Mouse (Mus musculus): ENCODE results near the gene Pigk.
A peak's percentile ranks its signal among the peaks of the same experiment; 100 is the strongest.
"Not testable (repeated sequence)": the region's sequence is repeated elsewhere in the genome, so short reads cannot be mapped to it uniquely, and the experiment has no call there.

The Pigk gene

GRCm38 (mm10) chr3:152764516-152765312 lies 50.8 kb downstream of the Pigk start:
- DNase-seq (ENCODE audit: low read depth in 2 of 2, low spot score in 2 of 2) = no peak

GRCm38 (mm10) chr3:152767485-152767884 lies 53.6 kb downstream of the Pigk start:
- DNase-seq (ENCODE audit: low read depth in 2 of 2, low spot score in 2 of 2) = no peak

DNA sequence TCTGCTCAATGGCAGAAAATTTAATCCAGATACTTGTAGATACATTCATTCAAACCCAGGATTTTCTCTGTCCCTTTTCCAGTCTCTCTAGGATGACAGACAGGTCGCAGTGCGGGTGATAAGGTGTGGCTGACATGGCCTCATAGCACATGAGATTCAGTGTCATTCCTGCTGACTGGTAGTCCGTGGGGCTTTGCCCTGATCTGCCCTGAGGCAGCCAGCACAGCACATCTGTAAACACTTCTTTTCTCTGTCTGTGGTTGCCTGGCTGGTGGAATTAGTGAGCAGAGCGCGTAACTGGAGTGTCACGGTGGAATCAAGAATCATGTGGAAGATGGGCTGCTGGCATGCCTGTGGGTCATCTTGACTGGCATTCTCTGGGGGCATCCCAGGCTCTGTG lies 56.2 kb downstream of the Pigk start:
- no peak for DNase-seq (ENCODE audit: low read depth in 2 of 2, low spot score in 2 of 2)

DNA sequence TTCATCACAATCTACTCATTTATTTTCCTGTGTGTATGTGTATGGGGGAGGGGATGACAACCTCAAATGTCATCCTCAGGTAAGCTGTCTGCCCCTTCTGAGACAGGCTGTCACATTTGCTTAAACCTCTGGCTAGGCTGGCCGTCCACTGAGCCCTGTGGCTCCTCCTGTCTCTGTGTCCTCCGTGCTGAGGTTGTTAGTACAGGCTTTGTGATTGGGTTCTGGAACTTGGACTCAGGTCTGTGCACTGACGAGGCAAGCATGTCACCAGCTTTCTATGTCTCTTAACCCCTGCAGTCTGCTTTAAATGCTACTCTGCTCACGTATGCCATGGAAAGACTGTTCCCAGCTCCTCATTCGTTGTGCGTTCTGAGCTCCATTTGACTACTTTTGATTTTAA lies 62.5 kb downstream of the Pigk start:
- no peak for DNase-seq (ENCODE audit: low read depth in 2 of 2, low spot score in 2 of 2)

DNA sequence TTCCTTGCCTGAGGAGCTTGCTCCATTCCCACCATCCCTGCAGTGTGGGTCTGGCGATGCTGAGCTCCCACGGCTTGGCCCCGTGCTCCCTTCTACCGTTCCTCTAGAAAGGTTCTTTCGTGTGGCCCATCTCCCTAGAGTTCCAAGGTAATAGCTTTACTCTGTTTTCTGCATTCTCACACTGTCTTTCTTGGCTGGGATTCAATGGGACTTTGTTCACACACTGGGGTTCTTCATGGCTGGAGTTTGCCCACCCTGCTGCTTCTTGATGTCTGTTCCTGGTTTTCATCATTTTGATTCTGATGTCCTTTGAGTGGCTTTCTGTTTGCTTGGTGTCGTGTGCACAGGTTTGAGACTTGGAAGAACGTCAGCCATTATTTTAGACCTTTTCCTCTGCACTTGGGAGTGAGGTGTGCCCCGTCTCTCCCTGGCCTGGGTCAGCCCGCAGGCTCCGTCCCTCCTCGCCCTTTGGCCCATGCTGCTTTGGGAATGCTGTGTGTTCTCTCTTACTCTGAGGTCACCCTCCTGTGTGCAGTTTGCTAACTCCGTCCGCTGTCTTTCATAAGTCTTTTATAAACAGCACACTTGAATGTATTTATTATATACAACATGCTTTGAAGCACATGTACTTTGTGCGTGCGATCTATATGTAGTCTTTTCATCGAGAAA lies 63.1 kb downstream of the Pigk start:
- no peak for DNase-seq (ENCODE audit: low read depth in 2 of 2, low spot score in 2 of 2)

GRCm38 (mm10) chr3:152779819-152780218 lies 65.9 kb downstream of the Pigk start:
- no peak for DNase-seq (ENCODE audit: low read depth in 2 of 2, low spot score in 2 of 2)

- peak; percentile 43 to 62 for DNase-seq (ENCODE audit: low read depth in 2 of 2, low spot score in 2 of 2)
Observed at GRCm38 (mm10) chr3:152783792-152784191, 69.9 kb downstream of the Pigk start.

DNA sequence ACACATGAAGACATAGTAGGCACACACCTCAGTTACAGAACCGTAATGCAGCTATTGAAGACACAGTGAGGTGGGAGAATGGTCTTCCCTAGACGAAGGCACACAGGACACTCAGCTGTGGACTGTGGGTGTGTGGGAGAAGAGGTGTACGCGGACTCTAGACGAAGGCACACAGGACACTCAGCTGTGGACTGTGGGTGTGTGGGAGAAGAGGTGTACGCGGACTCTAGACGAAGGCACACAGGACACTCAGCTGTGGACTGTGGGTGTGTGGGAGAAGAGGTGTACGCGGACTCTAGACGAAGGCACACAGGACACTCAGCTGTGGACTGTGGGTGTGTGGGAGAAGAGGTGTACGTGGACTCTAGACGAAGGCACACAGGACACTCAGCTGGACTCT lies 70.5 kb downstream of the Pigk start:
- not testable (repeated sequence) for DNase-seq (ENCODE audit: low read depth in 2 of 2, low spot score in 2 of 2)

GRCm38 (mm10) chr3:152788301-152788953 lies 74.5 kb downstream of the Pigk start:
- DNase-seq (ENCODE audit: low read depth in 2 of 2, low spot score in 2 of 2) = not testable (repeated sequence)

DNA sequence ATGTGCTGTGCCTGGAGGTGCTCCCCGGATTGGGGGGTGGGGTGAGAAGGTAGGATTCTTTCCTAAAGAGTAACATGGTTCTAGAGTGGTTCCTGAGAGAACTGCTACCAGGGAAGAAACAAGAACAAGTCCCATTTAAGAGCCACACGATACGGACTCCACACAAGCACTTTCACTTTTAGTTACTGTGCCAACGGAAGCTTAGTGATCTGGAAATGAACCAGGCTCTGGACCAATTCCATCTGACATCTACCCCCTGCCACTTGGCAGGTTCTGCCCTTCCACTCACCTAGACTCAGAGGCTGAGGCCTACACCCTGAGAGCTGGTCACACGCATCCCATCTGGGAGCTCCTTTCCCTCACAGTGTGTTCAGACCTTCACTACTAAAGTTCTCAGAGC lies 78.7 kb downstream of the Pigk start:
- DNase-seq (ENCODE audit: low read depth in 2 of 2, low spot score in 2 of 2) = no peak

DNA sequence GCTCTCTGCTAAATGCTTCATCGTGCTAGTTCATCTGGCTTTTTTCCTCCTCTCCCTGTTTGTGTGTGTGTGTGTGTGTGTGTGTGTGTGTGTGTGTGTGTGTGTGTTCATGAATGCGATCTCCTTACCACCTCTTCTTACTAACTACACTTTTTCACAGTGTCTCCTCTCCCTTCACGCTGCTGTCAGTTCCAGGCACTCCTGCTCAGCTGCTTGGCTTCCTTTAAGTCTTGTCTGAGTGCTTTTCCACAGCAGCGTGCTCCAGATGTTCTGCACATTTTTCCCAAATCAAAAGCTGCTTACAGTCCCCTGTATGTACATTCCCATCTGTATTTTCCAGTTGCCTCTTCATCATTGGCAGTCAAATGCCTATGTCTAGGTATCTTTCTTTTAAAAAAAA lies 79.1 kb downstream of the Pigk start:
- DNase-seq (ENCODE audit: low read depth in 2 of 2, low spot score in 2 of 2) = no peak

DNA sequence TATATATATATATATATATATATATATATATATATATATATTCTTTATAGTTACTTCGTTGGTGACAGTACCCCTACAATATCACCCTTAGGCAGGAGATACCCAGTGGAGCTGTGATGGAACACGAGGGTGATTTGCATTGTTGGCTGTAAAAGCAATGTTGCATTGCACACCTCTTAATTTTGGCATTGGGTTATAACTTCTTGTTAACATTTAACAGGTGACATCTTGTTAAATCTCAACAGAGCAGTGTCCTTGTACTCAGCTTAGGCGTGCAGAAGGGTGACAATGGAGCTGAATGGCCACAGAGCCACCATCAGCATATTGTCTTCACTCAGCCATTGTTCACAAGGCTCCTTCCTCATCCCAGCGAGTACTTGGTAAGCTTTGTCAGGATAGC lies 82.3 kb downstream of the Pigk start:
- DNase-seq (ENCODE audit: low read depth in 2 of 2, low spot score in 2 of 2) = no peak

DNA sequence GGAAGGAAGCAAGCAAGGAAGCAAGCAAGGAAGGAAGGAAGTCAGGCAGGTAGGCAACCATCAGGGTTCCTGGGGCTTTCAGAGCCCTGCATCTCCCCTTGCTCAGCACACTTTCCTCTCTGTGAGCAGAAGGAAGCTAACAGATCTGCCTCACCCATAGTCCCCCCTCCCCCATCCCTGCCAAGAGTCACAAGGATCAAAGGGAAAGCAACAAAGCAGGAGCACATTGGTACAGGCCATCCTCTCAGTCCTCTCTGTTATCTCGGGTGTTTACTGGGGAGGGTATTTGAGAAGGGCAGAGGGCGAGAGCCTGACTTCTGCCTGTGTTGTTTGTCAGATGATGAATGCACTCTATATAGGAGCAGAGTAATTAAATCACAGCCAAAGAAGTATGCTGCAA lies 83.5 kb downstream of the Pigk start:
- DNase-seq (ENCODE audit: low read depth in 2 of 2, low spot score in 2 of 2) = no peak

- peak in 1 of 2 experiments; percentile 3 for DNase-seq (ENCODE audit: low read depth in 2 of 2, low spot score in 2 of 2)
Observed at GRCm38 (mm10) chr3:152799738-152800431, 86.0 kb downstream of the Pigk start.

- no peak for DNase-seq (ENCODE audit: low read depth in 2 of 2, low spot score in 2 of 2)
Observed at GRCm38 (mm10) chr3:152813905-152814304, 100.0 kb downstream of the Pigk start.

- DNase-seq (ENCODE audit: low read depth in 2 of 2, low spot score in 2 of 2) = no peak
Observed at GRCm38 (mm10) chr3:152815110-152815509, 101.2 kb downstream of the Pigk start.

DNA sequence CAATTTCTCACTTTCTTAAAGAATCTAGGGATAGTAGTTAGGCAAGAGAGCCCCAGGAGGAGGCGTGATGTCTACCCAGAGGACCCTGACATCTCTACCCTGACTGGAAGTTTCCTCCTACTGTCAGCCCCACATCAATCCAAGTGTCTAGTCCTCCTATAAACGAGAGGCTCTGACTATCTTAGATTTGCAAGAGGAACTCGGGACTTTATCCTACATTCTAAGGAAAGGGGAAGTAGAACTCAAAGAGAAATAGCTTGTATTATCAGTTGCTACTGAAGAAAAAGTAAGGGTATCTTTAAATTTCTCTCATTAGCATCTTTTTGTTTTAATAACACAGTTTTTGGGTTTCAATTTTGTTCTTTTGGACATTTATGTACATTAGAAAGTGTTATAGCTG lies 106.5 kb downstream of the Pigk start:
- DNase-seq (ENCODE audit: low read depth in 2 of 2, low spot score in 2 of 2) = no peak

GRCm38 (mm10) chr3:152821202-152821601 lies 107.3 kb downstream of the Pigk start:
- no peak for DNase-seq (ENCODE audit: low read depth in 2 of 2, low spot score in 2 of 2)

DNA sequence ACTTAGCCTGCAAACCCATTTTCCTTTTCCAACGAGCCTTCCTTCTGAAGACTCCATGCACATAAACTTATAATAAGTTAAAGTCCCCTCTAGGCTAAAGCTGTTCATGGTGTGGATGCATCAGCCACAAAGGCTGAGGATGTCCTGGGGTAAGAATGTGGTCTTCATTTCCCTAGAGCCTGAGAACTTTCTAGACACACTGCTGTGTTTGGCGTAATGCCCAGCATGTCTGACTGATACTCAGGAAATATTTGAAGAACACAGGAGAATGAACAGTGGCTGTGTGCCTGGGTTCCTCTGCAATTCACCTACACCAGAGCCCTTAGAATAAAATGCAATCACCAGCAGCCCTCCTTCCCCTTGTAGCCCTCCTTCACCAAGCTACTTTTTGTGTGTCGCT lies 117.5 kb downstream of the Pigk start:
- no peak for DNase-seq (ENCODE audit: low read depth in 2 of 2, low spot score in 2 of 2)

GRCm38 (mm10) chr3:152831974-152832373 lies 118.1 kb downstream of the Pigk start:
- DNase-seq (ENCODE audit: low read depth in 2 of 2, low spot score in 2 of 2) = no peak

GRCm38 (mm10) chr3:152832436-152832835 lies 118.5 kb downstream of the Pigk start:
- DNase-seq (ENCODE audit: low read depth in 2 of 2, low spot score in 2 of 2) = no peak

DNA sequence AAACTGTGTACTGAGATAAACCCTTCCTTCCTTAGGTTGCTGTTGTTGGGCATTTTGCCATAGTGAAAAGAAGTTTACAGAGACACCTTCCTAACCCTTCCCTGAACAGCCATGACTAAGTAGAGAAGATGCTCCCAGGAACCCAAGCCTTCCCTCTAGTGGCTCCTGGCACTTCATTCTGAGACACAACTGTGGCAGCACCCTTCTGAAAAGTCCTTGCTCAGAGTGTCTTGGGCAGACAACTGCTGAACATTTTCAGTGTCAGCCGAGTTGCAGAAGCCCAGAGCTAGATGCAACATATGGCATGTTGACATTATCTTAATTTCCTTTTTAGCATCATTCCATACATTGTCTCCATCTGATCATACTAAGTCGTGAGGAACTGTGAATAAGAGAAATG lies 123.5 kb downstream of the Pigk start:
- DNase-seq (ENCODE audit: low read depth in 2 of 2, low spot score in 2 of 2) = no peak
